Mouse (Mus musculus): ENCODE measurements around the gene Nosip. TPM values are rescaled to one million over a fixed set of nuclear protein-coding genes. Genes with fewer than 3 reads are reported as not detected.
A peak's percentile ranks its signal among the peaks of the same experiment; 100 is the strongest.

The Nosip gene
- total and polyA plus RNA-seq, 2 experiments from 2014 or later = 21.5 to 38.2 TPM

DNA sequence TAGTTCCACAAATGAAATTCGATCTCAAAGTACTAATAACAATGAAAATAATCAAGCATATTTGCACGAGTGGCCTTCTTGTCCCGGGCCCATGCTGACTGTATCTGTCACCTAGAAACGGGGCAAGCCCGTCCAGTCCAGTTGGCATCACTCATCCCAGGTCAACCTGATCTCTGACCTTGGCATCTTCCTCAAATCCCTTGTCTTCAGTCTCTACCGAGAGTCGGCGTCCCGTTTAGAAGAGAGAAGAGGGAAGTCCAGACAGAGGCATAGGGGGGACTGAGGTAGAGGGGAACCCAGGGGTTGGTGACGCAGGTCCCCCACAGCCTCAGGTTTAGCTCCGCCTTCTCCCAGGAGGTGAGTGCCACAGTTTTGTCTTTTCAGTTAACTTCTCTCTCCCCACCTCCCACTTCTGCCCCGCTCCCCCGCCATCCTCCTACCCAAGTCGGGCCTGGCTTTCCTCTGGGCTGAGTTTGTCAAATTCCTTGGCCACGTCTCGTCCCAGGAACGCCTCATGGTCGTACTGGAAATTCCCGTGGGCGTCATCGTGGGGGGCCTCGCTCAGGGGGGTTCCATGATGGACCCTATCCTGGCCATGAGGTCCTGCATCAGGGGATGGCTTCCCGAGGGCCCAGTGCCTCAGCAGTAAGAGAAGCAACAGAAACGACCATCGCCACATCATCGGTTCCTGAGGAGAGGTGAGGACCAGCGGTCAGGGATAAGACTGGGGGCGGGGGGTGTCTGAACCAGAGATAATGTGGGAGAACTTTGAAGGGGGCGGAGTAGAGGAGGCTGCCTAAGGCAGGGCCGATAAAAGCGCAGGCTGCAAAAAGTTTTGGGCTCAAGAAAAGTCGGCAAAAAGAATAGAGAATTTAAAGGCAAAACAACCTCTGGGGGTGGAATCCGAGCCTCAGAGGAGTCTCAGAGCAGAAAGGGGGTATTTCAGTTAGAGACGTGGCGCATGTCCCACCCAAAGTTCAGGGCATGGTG lies 29.1 kb downstream of the Nosip start:
- TF ChIP-seq CTCF (IDR thresholded peaks at IDR 0.05; ENCODE audit: low read depth) (no peak), EP300 (IDR thresholded peaks at IDR 0.05; ENCODE audit: low read depth) (no peak)

DNA sequence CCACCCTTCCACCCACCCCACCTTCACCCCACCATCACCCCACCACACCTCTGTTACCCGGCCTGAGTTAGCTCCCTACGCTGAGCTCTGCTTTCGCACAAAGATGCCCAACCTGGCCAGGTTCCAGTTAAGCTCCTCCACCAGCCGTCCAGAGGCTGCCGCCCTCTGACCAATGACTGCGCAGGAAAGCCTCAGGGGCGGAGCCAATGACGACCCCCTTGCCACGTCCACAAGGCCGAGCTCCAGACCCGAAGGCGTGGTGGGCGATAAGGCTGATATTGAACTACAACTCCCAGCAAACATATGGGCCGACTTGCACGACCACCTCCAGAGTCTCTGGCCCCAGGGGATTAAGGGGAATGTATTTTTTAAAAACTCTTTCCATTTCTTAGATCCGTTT lies 29.8 kb downstream of the Nosip start, which contains the start of gene Rcn3:
Gene Rcn3, minus strand, starts transcription at position 174 of the 400 bp plus-strand sequence.
- H3K9ac ChIP-seq (replicated peaks; ENCODE audit: low read depth, low read length) = peak within 1 kb of the TSS; percentile 58
- H3K4me3 ChIP-seq (ENCODE audit: low read depth, low read length) = peak within 1 kb of the TSS; percentile 50
- no peaks in the 10 kb centered on the region for H3K9me3 ChIP-seq (replicated peaks; ENCODE audit: control insufficient read depth, low read length)
- no peaks in the 10 kb centered on the region; the same call in 1 of the 2 replicates for H3K4me1 ChIP-seq (ENCODE audit: control insufficient read depth, insufficient read depth)
- peak within 1 kb of the TSS; percentile 65 for H3K4me2 ChIP-seq (ENCODE audit: low read depth, low read length)
- ATAC-seq (ENCODE audit: insufficient read depth, low read depth) (peak; percentile 91), DNase-seq (ENCODE audit: low spot score) (peak; percentile 96)
- H3K27me3 ChIP-seq (ENCODE audit: control insufficient read depth, insufficient read depth, low read length) = no peaks in the 10 kb centered on the region
- TF ChIP-seq CTCF (IDR thresholded peaks at IDR 0.05; ENCODE audit: low read depth) = no peak
- no peak for TF ChIP-seq EP300 (IDR thresholded peaks at IDR 0.05; ENCODE audit: low read depth)
- H3K36me3 ChIP-seq (replicated peaks; ENCODE audit: control insufficient read depth, insufficient read depth, low read length) = peaks cover under 1% of the 10 kb centered on the region; the same call in 1 of the 2 replicates
- under 1% methylated on average over 16 of the region's 16 CpGs for WGBS
- H3K27ac ChIP-seq (ENCODE audit: low read depth) = peak within 1 kb of the TSS; percentile 83

More for the DNA sequence above, 29.1 kb downstream of the Nosip start:
- peak overlapping the region; percentile 50 for H3K4me3 ChIP-seq (ENCODE audit: low read depth, low read length)
- no peaks in the 10 kb centered on the region for H3K9me3 ChIP-seq (replicated peaks; ENCODE audit: control insufficient read depth, low read length)
- H3K36me3 ChIP-seq (replicated peaks; ENCODE audit: control insufficient read depth, insufficient read depth, low read length) = peaks cover 3% of the 10 kb centered on the region; the same call in 1 of the 2 replicates
- DNase-seq (ENCODE audit: low spot score) (peak; percentile 38), ATAC-seq (ENCODE audit: insufficient read depth, low read depth) (peak; percentile 48)
- 17% methylated on average over 35 of the region's 35 CpGs for WGBS
- H3K27me3 ChIP-seq (ENCODE audit: control insufficient read depth, insufficient read depth, low read length) = no peaks in the 10 kb centered on the region
- no peaks in the 10 kb centered on the region; the same call in 1 of the 2 replicates for H3K4me1 ChIP-seq (ENCODE audit: control insufficient read depth, insufficient read depth)
- H3K27ac ChIP-seq (ENCODE audit: low read depth) = peak overlapping the region; percentile 83
- H3K4me2 ChIP-seq (ENCODE audit: low read depth, low read length) = peak overlapping the region; percentile 65
- peak overlapping the region; percentile 58 for H3K9ac ChIP-seq (replicated peaks; ENCODE audit: low read depth, low read length)

DNA sequence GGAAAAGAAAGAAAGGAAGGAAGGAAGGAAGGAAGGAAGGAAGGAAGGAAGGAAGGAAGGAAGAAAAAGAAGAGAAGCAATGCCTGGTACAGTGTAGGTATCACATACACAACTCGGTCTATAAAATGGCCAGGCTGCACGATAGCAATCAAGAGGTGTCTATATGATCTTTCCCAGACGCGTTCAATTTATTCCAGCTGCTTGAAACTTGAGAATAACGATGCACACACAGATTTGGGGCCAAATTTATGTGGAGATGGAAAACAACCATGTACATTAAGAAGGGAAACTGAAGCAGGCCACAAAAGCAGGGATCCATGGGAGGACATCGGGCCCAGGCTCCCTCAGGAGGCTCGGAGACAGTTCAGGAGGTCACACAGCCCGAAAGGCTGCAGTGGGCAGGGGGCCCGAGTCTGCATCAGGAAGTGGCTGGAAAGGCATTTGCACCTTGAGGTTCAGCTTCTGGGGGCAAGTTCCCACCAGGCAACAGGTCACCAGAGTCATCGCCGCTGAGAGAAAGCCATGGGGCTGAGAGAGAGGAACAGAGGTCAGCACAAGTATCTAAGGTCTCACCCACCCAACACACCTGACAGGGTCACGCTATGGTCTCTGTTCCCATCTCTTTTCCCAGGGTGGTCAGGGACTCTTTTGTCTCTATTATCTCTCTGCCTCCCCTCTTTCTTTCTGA lies 30.7 kb downstream of the Nosip start:
- WGBS = 57% methylated on average over 12 of the region's 12 CpGs
- Histone ChIP-seq H3K4me3 (ENCODE audit: low read depth, low read length) (no peak overlapping the region), H3K4me2 (ENCODE audit: low read depth, low read length) (no peak overlapping the region), H3K4me1 (ENCODE audit: control insufficient read depth, insufficient read depth) (no peaks in the 10 kb centered on the region; the same call in 1 of the 2 replicates), H3K27ac (ENCODE audit: low read depth) (no peak overlapping the region), H3K9me3 (replicated peaks; ENCODE audit: control insufficient read depth, low read length) (no peaks in the 10 kb centered on the region), H3K36me3 (replicated peaks; ENCODE audit: control insufficient read depth, insufficient read depth, low read length) (peaks cover 6% of the 10 kb centered on the region; the same call in 1 of the 2 replicates), H3K9ac (replicated peaks; ENCODE audit: low read depth, low read length) (no peak overlapping the region), H3K27me3 (ENCODE audit: control insufficient read depth, insufficient read depth, low read length) (no peaks in the 10 kb centered on the region)
- no peak for ATAC-seq (ENCODE audit: insufficient read depth, low read depth)
- TF ChIP-seq EP300 (IDR thresholded peaks at IDR 0.05; ENCODE audit: low read depth) (no peak), CTCF (IDR thresholded peaks at IDR 0.05; ENCODE audit: low read depth) (no peak)
- no peak for DNase-seq (ENCODE audit: low spot score)

- Histone ChIP-seq H3K4me1 (ENCODE audit: control insufficient read depth, insufficient read depth) (no peaks in the 10 kb centered on the region; the same call in 1 of the 2 replicates), H3K36me3 (replicated peaks; ENCODE audit: control insufficient read depth, insufficient read depth, low read length) (peaks cover 6% of the 10 kb centered on the region; the same call in 1 of the 2 replicates), H3K9ac (replicated peaks; ENCODE audit: low read depth, low read length) (no peak overlapping the region), H3K4me2 (ENCODE audit: low read depth, low read length) (no peak overlapping the region), H3K9me3 (replicated peaks; ENCODE audit: control insufficient read depth, low read length) (no peaks in the 10 kb centered on the region), H3K4me3 (ENCODE audit: low read depth, low read length) (no peak overlapping the region), H3K27ac (ENCODE audit: low read depth) (no peak overlapping the region), H3K27me3 (ENCODE audit: control insufficient read depth, insufficient read depth, low read length) (no peaks in the 10 kb centered on the region)
- no peak for TF ChIP-seq EP300 (IDR thresholded peaks at IDR 0.05; ENCODE audit: low read depth)
- no peak for TF ChIP-seq CTCF (IDR thresholded peaks at IDR 0.05; ENCODE audit: low read depth)
- WGBS = 44% methylated on average over 17 of the region's 18 CpGs
- no peak for DNase-seq (ENCODE audit: low spot score)
- no peak for ATAC-seq (ENCODE audit: insufficient read depth, low read depth)
These were observed 31.3 kb downstream of the Nosip start for GRCm38 (mm10) chr7:45093516-45093905.

GRCm38 (mm10) chr7:45094121-45094520 lies 31.9 kb downstream of the Nosip start:
- ATAC-seq (ENCODE audit: insufficient read depth, low read depth) = no peak
- 64% methylated on average over 7 of the region's 7 CpGs for WGBS
- TF ChIP-seq EP300 (IDR thresholded peaks at IDR 0.05; ENCODE audit: low read depth) (no peak), CTCF (IDR thresholded peaks at IDR 0.05; ENCODE audit: low read depth) (no peak)

More at GRCm38 (mm10) chr7:45094121-45094520, 31.9 kb downstream of the Nosip start:
- Histone ChIP-seq H3K27me3 (ENCODE audit: control insufficient read depth, insufficient read depth, low read length) (no peaks in the 10 kb centered on the region), H3K27ac (ENCODE audit: low read depth) (no peak overlapping the region), H3K9ac (replicated peaks; ENCODE audit: low read depth, low read length) (no peak overlapping the region), H3K4me3 (ENCODE audit: low read depth, low read length) (no peak overlapping the region), H3K36me3 (replicated peaks; ENCODE audit: control insufficient read depth, insufficient read depth, low read length) (peaks cover 12% of the 10 kb centered on the region; the same call in 1 of the 2 replicates), H3K9me3 (replicated peaks; ENCODE audit: control insufficient read depth, low read length) (no peaks in the 10 kb centered on the region), H3K4me1 (ENCODE audit: control insufficient read depth, insufficient read depth) (no peaks in the 10 kb centered on the region; the same call in 1 of the 2 replicates), H3K4me2 (ENCODE audit: low read depth, low read length) (no peak overlapping the region)
- no peak for DNase-seq (ENCODE audit: low spot score)
